Mouse (Mus musculus) ES-E14 (cell line): Measurements from ENCODE around the gene Ugt2b5.

Source experiments
- CHD2 ChIP-seq: IDR thresholded peaks from 2 replicates; pipeline ENCODE4 v1.6.1; 2014; ENCODE audit warnings: mild to moderate bottlenecking, low read depth, low read length, inconsistent platforms
- HCFC1 ChIP-seq: IDR thresholded peaks from 2 replicates; pipeline ENCODE4 v1.6.1; 2012; ENCODE audit warnings: low read length, inconsistent platforms, borderline replicate concordance; ENCODE audit not compliant: insufficient read depth
- ZC3H11A ChIP-seq: IDR thresholded peaks from 2 replicates; pipeline ENCODE4 v1.6.1; 2012; ENCODE audit warnings: low read depth, mild to moderate bottlenecking, inconsistent platforms, low read length, borderline replicate concordance

- no peak for TF ChIP-seq HCFC1
- no peak for TF ChIP-seq ZC3H11A
- TF ChIP-seq CHD2, result no peak
Observed at GRCm38 (mm10) chr5:87092346-87093027, 47.6 kb downstream of the Ugt2b5 start, which contains the start of gene Ugt2b36.
